Mouse (Mus musculus): Measurements from ENCODE around the gene Jade1. TPM values are rescaled to one million over a fixed set of nuclear protein-coding genes. Genes with fewer than 3 reads are reported as not detected.
A peak's percentile ranks its signal among the peaks of the same experiment; 100 is the strongest.

The Jade1 gene
- polyA plus RNA-seq, 1 experiment from 2014 or later: 18.6 TPM

DNA sequence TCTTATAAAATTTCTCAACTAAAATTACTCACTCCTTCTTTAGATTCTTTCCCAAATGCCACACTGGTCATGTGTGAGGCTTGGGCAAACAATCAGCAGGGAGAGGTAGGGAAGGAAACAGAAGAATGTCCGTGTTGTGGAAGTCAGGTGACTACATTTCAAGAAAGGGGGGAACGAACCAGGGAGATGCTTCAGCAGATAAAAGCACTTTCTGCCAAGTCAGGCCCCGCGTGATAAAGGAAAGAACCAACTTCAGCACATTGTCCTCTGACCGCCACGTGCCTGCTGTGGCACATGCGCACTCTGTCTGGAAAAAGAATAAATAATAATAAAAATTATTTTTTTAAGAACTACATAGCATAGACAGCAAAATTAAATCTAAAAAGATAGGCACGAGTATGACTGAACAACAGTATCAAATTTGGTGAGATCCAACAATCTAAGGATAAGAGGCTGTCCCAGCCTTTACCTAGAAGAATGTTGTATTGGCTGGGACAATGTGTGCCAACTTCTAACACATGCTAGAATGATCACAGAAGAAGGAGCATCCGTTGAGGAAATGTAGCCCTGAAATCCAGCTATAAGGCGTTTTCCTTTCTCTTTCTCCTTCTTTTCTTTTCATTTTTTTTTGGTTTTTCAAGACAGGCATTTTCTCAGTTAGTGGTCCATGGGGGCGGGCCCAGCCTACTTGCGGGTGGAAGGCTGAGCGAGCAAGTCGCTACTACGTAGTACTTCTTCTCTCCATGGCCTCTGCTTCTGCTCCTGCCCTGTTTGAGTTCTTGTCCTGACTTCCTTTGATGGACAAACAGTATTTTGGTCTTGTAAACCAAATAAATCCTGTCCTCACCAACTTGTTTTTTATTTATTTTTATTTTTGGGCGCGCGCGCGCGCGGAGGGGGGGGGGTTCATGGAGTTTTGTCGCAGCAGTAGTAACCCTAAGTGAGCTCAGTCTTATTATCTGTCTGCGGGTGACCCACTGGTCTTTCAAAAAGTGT, 753 bp upstream of the Jade1 start:
- Histone ChIP-seq H3K27ac (ENCODE audit: low read depth, low read length) (no peak overlapping the region), H3K4me1 (replicated peaks; ENCODE audit: control insufficient read depth, insufficient read depth, low read length) (peaks cover 15% of the 10 kb centered on the region), H3K36me3 (ENCODE audit: control insufficient read depth, insufficient read depth, low read length) (no peaks in the 10 kb centered on the region), H3K9me3 (ENCODE audit: control insufficient read depth, low read length) (no peaks in the 10 kb centered on the region), H3K4me3 (ENCODE audit: low read depth, low read length) (no peak overlapping the region), H3K4me2 (no peak overlapping the region), H3K9ac (ENCODE audit: low read depth, low read length) (no peak overlapping the region), H3K27me3 (replicated peaks; ENCODE audit: control insufficient read depth, insufficient read depth, low read length) (no peaks in the 10 kb centered on the region)
- no peak for DNase-seq (ENCODE audit: low spot score)
- no peak for ATAC-seq (replicated peaks; ENCODE audit: low FRiP score)
- WGBS: 83% methylated on average over 24 of the region's 24 CpGs

DNA sequence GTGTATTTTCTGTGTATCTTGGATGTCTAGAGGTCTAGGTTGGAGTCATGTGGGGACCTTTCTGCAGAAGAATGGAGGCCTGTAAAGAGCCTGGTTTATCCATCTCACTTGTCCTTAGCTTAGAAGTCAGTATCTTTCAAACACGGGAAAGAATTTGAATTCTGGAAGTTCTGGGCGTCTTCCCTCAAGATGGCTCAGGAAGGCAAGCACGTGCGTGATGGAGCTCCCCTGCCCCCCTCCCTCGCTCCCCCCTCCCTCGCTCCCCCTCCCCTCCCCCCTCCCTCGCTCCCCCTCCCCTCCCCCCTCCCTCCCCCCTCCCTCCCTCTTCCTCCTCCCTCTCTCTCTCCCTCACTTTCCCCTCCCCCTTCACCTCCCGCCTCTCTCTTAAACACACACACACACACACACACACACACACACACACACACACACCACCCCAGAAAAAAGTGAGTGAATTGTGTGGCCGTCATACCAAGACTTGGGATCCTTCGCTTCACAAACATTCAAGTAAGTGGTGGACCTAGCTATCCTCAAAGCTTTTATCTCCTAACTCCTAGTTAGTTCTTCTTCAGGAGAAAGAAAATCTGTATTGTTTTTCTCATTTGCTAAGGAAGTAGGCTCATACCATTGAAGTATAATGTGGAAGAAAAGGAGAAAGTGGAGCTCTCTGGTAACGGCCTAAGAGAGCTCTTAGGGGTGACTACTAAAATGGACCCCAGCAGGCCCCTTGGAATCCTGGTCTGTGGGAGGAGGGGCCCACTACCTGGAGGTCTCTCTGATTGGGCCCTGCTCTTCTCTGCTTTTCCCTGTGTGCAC, 1.1 kb downstream of the Jade1 start:
- WGBS: 75% methylated on average over 10 of the region's 11 CpGs
- H3K4me3 ChIP-seq (ENCODE audit: low read depth, low read length): no peak overlapping the region
- H3K9me3 ChIP-seq (ENCODE audit: control insufficient read depth, low read length): no peaks in the 10 kb centered on the region
- DNase-seq (ENCODE audit: low spot score): no peak
- no peak for ATAC-seq (replicated peaks; ENCODE audit: low FRiP score)
- H3K9ac ChIP-seq (ENCODE audit: low read depth, low read length): no peak overlapping the region
- H3K4me2 ChIP-seq: no peak overlapping the region
- H3K4me1 ChIP-seq (replicated peaks; ENCODE audit: control insufficient read depth, insufficient read depth, low read length): peaks cover 15% of the 10 kb centered on the region
- no peaks in the 10 kb centered on the region for H3K27me3 ChIP-seq (replicated peaks; ENCODE audit: control insufficient read depth, insufficient read depth, low read length)
- H3K36me3 ChIP-seq (ENCODE audit: control insufficient read depth, insufficient read depth, low read length): no peaks in the 10 kb centered on the region
- no peak overlapping the region for H3K27ac ChIP-seq (ENCODE audit: low read depth, low read length)

- H3K4me2 ChIP-seq: no peak overlapping the region
- H3K9me3 ChIP-seq (ENCODE audit: control insufficient read depth, low read length): no peaks in the 10 kb centered on the region
- ATAC-seq (replicated peaks; ENCODE audit: low FRiP score): no peak
- DNase-seq (ENCODE audit: low spot score): no peak
- H3K9ac ChIP-seq (ENCODE audit: low read depth, low read length): no peak overlapping the region
- no peaks in the 10 kb centered on the region for H3K36me3 ChIP-seq (ENCODE audit: control insufficient read depth, insufficient read depth, low read length)
- H3K4me3 ChIP-seq (ENCODE audit: low read depth, low read length): no peak overlapping the region
- peaks cover 8% of the 10 kb centered on the region for H3K4me1 ChIP-seq (replicated peaks; ENCODE audit: control insufficient read depth, insufficient read depth, low read length)
- 92% methylated on average over 19 of the region's 19 CpGs for WGBS
- H3K27me3 ChIP-seq (replicated peaks; ENCODE audit: control insufficient read depth, insufficient read depth, low read length): no peaks in the 10 kb centered on the region
- H3K27ac ChIP-seq (ENCODE audit: low read depth, low read length): no peak overlapping the region
Measured at GRCm38 (mm10) chr3:41557267-41557995, 1.9 kb downstream of the Jade1 start.

GRCm38 (mm10) chr3:41560489-41560888, 5.0 kb downstream of the Jade1 start:
- H3K4me3 ChIP-seq (ENCODE audit: low read depth, low read length): no peak overlapping the region
- H3K27me3 ChIP-seq (replicated peaks; ENCODE audit: control insufficient read depth, insufficient read depth, low read length): no peaks in the 10 kb centered on the region
- H3K36me3 ChIP-seq (ENCODE audit: control insufficient read depth, insufficient read depth, low read length): no peaks in the 10 kb centered on the region
- H3K9me3 ChIP-seq (ENCODE audit: control insufficient read depth, low read length): no peaks in the 10 kb centered on the region
- DNase-seq (ENCODE audit: low spot score) (no peak), ATAC-seq (replicated peaks; ENCODE audit: low FRiP score) (no peak)
- H3K4me1 ChIP-seq (replicated peaks; ENCODE audit: control insufficient read depth, insufficient read depth, low read length): no peaks in the 10 kb centered on the region
- no peak overlapping the region for H3K9ac ChIP-seq (ENCODE audit: low read depth, low read length)
- no peak overlapping the region for H3K27ac ChIP-seq (ENCODE audit: low read depth, low read length)
- no peak overlapping the region for H3K4me2 ChIP-seq
- WGBS: 86% methylated on average over 6 of the region's 6 CpGs

DNA sequence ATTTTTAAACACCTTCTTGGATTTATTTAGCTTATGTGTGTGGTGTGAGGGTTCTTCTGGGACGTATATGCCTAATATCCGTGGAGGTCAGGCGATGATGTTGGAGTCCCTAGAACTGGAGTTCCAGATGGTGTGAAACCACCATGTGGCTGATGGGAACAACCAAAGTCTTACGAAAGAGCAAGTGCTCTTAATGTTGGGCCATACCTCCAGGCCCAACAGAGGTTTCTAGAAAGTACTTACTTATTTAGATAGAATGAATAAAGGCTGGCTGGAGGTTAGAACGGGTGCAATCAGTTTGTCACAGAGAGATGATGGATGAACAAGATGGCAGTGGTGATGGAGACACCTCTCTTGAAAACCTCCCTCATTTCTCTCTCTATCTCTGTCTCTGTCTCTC, 6.3 kb downstream of the Jade1 start:
- no peaks in the 10 kb centered on the region for H3K9me3 ChIP-seq (ENCODE audit: control insufficient read depth, low read length)
- H3K4me1 ChIP-seq (replicated peaks; ENCODE audit: control insufficient read depth, insufficient read depth, low read length): no peaks in the 10 kb centered on the region
- no peaks in the 10 kb centered on the region for H3K27me3 ChIP-seq (replicated peaks; ENCODE audit: control insufficient read depth, insufficient read depth, low read length)
- no peak for ATAC-seq (replicated peaks; ENCODE audit: low FRiP score)
- no peak overlapping the region for H3K27ac ChIP-seq (ENCODE audit: low read depth, low read length)
- H3K9ac ChIP-seq (ENCODE audit: low read depth, low read length): no peak overlapping the region
- WGBS: 83% methylated on average over 5 of the region's 5 CpGs
- H3K36me3 ChIP-seq (ENCODE audit: control insufficient read depth, insufficient read depth, low read length): no peaks in the 10 kb centered on the region
- no peak for DNase-seq (ENCODE audit: low spot score)
- H3K4me2 ChIP-seq: no peak overlapping the region
- H3K4me3 ChIP-seq (ENCODE audit: low read depth, low read length): no peak overlapping the region

- peak overlapping the region; percentile 94 for H3K4me2 ChIP-seq
- no peaks in the 10 kb centered on the region for H3K27me3 ChIP-seq (replicated peaks; ENCODE audit: control insufficient read depth, insufficient read depth, low read length)
- peak overlapping the region; percentile 96 for H3K9ac ChIP-seq (ENCODE audit: low read depth, low read length)
- H3K27ac ChIP-seq (ENCODE audit: low read depth, low read length): peak overlapping the region; percentile 97
- no peaks in the 10 kb centered on the region for H3K36me3 ChIP-seq (ENCODE audit: control insufficient read depth, insufficient read depth, low read length)
- under 1% methylated on average over 57 of the region's 81 CpGs for WGBS
- ATAC-seq (replicated peaks; ENCODE audit: low FRiP score): peak; percentile 78
- H3K9me3 ChIP-seq (ENCODE audit: control insufficient read depth, low read length): no peaks in the 10 kb centered on the region
- H3K4me1 ChIP-seq (replicated peaks; ENCODE audit: control insufficient read depth, insufficient read depth, low read length): peaks cover 4% of the 10 kb centered on the region
- H3K4me3 ChIP-seq (ENCODE audit: low read depth, low read length): peak overlapping the region; percentile 87
- peak; percentile 81 for DNase-seq (ENCODE audit: low spot score)
Measured at GRCm38 (mm10) chr3:41563211-41563931, 7.8 kb downstream of the Jade1 start.

- peak; percentile 54 for DNase-seq (ENCODE audit: low spot score)
- no peaks in the 10 kb centered on the region for H3K27me3 ChIP-seq (replicated peaks; ENCODE audit: control insufficient read depth, insufficient read depth, low read length)
Measured at GRCm38 (mm10) chr3:41563997-41564396, 8.5 kb downstream of the Jade1 start.

More at GRCm38 (mm10) chr3:41563997-41564396, 8.5 kb downstream of the Jade1 start:
- Histone ChIP-seq H3K27ac (ENCODE audit: low read depth, low read length) (peak overlapping the region; percentile 97), H3K4me1 (replicated peaks; ENCODE audit: control insufficient read depth, insufficient read depth, low read length) (peaks cover 4% of the 10 kb centered on the region), H3K9ac (ENCODE audit: low read depth, low read length) (peak overlapping the region; percentile 96), H3K9me3 (ENCODE audit: control insufficient read depth, low read length) (no peaks in the 10 kb centered on the region), H3K4me3 (ENCODE audit: low read depth, low read length) (peak overlapping the region; percentile 87), H3K36me3 (ENCODE audit: control insufficient read depth, insufficient read depth, low read length) (no peaks in the 10 kb centered on the region), H3K4me2 (peak overlapping the region; percentile 94)
- ATAC-seq (replicated peaks; ENCODE audit: low FRiP score): no peak
- 0% methylated on average over 7 of the region's 7 CpGs for WGBS
